Mouse (Mus musculus): ENCODE results near the gene Col25a1. TPM values are rescaled to one million over a fixed set of nuclear protein-coding genes. Genes with fewer than 3 reads are reported as not detected.

The Col25a1 gene
- polyA plus RNA-seq, 1 experiment, result 9.1 TPM

DNA sequence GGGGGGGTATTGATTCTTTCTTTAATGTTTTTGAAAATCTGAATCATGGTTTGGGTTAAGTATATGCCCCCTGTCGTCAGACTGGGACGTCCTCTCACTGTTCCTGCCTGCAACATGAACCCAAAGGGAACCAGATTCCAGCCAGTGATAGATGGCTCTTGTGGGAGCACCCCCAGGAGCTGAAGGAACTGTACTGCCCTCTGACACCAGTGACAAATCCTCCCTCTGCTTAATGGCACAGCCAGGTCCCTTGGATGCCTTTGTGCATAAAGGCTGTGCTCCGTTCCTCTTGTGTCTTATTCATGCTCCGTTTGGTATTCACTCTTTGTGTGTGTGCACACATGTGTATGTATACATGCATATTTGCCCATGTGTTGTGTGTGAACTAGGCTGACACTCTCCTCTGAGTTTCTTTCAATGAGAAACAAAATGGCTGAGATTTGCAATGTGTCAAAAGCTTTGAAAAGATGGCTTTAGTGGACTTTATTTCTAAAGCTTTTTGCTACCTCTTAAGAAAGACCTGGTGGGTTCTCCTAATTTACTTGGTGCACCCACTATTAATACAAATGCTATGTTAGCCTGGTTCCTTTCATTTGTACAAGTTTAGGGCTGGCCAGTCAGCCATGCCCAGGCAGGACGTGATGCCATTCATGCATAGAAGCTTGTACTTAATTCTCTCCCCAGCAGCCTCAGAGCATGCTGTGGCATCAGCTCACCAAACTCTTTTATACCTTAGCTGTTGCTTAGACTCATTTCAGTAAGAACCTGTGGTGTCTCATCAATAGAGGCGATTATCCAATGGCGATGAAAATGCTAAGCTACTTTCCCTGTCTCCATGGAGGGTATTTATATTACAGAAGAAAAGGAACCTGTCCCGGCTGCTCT, 273.5 kb downstream of the Col25a1 start:
- Histone ChIP-seq H3K4me1 (ENCODE audit: control insufficient read depth, insufficient read depth, low read length) (peaks cover 2% of the 10 kb centered on the region; the same call in 1 of the 2 replicates), H3K27ac (ENCODE audit: insufficient read depth, low read length) (no peak overlapping the region), H3K4me3 (ENCODE audit: insufficient read depth, low read length) (no peak overlapping the region)
- TF ChIP-seq POLR2A (IDR thresholded peaks at IDR 0.05; ENCODE audit: extremely low read depth, insufficient read depth, low read length) (no peak), CTCF (IDR thresholded peaks at IDR 0.05; ENCODE audit: extremely low read depth, insufficient read depth, low read length) (no peak)

DNA sequence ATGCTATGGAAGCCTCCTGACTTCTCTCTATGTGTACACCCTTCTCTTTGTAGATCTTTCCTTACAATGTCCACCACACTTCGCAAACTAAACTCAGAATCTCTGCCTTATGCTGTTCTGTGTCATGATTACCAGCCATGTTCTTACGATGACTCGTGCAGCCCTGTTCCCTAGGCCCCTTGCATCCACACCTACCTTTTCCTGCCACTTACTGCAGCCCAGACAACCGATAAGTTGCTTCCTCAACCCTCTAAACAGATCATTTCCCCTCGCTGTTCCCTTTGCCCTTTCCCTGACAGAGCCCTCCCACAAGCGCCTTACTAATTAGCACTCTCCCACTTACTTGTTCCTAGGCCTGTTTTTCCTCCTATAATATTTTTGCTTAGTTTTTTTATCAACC, 275.9 kb downstream of the Col25a1 start:
- Histone ChIP-seq H3K4me3 (ENCODE audit: insufficient read depth, low read length) (no peak overlapping the region), H3K27ac (ENCODE audit: insufficient read depth, low read length) (no peak overlapping the region), H3K4me1 (ENCODE audit: control insufficient read depth, insufficient read depth, low read length) (no peaks in the 10 kb centered on the region)
- no peak for TF ChIP-seq CTCF (IDR thresholded peaks at IDR 0.05; ENCODE audit: extremely low read depth, insufficient read depth, low read length)
- no peak for TF ChIP-seq POLR2A (IDR thresholded peaks at IDR 0.05; ENCODE audit: extremely low read depth, insufficient read depth, low read length)

- H3K27ac ChIP-seq (ENCODE audit: insufficient read depth, low read length), result no peak overlapping the region
- TF ChIP-seq POLR2A (IDR thresholded peaks at IDR 0.05; ENCODE audit: extremely low read depth, insufficient read depth, low read length) (no peak), CTCF (IDR thresholded peaks at IDR 0.05; ENCODE audit: extremely low read depth, insufficient read depth, low read length) (no peak)
- no peak overlapping the region for H3K4me3 ChIP-seq (ENCODE audit: insufficient read depth, low read length)
- no peaks in the 10 kb centered on the region for H3K4me1 ChIP-seq (ENCODE audit: control insufficient read depth, insufficient read depth, low read length)
These were observed 281.9 kb downstream of the Col25a1 start for GRCm38 (mm10) chr3:130413239-130413638.

DNA sequence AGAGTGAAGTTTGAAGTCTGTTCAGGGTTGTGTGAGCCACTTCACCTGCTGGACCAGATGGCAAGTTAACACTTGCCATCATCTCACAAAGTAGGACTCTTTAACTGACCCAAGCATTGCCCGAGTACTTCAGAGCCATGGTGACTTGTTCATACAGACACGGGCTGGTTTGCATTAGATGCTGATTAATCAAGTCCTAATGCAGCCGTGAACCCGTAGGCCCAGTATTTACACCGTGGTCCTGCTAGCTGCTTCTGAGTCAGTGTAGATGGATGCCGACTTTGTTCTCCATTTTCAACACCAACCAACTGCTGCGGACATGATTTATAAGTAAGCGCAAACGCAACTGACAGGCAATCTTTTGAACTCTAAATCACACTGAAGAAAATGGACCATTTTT, 287.6 kb downstream of the Col25a1 start:
- Histone ChIP-seq H3K27ac (ENCODE audit: insufficient read depth, low read length) (no peak overlapping the region), H3K4me3 (ENCODE audit: insufficient read depth, low read length) (no peak overlapping the region), H3K4me1 (ENCODE audit: control insufficient read depth, insufficient read depth, low read length) (no peaks in the 10 kb centered on the region)
- TF ChIP-seq POLR2A (IDR thresholded peaks at IDR 0.05; ENCODE audit: extremely low read depth, insufficient read depth, low read length) (no peak), CTCF (IDR thresholded peaks at IDR 0.05; ENCODE audit: extremely low read depth, insufficient read depth, low read length) (no peak)

DNA sequence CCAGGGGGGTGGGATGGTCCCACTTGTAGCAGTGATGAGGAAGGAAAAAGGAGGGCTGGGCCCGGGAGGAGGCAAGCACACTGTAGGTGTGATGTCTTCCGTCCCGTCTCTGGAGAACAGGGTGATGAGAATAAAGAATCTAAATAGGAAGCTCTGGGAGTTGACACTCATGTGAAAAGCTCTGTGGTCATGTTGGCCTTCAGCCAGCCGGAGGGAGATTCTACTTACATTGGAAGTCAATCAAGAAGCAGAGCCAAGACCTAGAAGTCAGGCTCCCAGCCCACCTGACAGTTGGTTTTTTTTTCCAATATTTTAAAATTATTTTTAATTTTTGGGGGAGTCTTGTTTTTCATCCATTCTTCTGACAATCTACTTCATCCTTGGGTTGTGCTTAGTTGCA, 297.5 kb downstream of the Col25a1 start:
- no peak overlapping the region for H3K4me3 ChIP-seq (ENCODE audit: insufficient read depth, low read length)
- TF ChIP-seq CTCF (IDR thresholded peaks at IDR 0.05; ENCODE audit: extremely low read depth, insufficient read depth, low read length) (no peak), POLR2A (IDR thresholded peaks at IDR 0.05; ENCODE audit: extremely low read depth, insufficient read depth, low read length) (no peak)
- H3K27ac ChIP-seq (ENCODE audit: insufficient read depth, low read length), result no peak overlapping the region
- no peaks in the 10 kb centered on the region for H3K4me1 ChIP-seq (ENCODE audit: control insufficient read depth, insufficient read depth, low read length)

- TF ChIP-seq CTCF (IDR thresholded peaks at IDR 0.05; ENCODE audit: extremely low read depth, insufficient read depth, low read length) (no peak), POLR2A (IDR thresholded peaks at IDR 0.05; ENCODE audit: extremely low read depth, insufficient read depth, low read length) (no peak)
- Histone ChIP-seq H3K4me1 (ENCODE audit: control insufficient read depth, insufficient read depth, low read length) (no peaks in the 10 kb centered on the region), H3K4me3 (ENCODE audit: insufficient read depth, low read length) (no peak overlapping the region), H3K27ac (ENCODE audit: insufficient read depth, low read length) (no peak overlapping the region)
These were observed 298.8 kb downstream of the Col25a1 start for GRCm38 (mm10) chr3:130430052-130430451.

DNA sequence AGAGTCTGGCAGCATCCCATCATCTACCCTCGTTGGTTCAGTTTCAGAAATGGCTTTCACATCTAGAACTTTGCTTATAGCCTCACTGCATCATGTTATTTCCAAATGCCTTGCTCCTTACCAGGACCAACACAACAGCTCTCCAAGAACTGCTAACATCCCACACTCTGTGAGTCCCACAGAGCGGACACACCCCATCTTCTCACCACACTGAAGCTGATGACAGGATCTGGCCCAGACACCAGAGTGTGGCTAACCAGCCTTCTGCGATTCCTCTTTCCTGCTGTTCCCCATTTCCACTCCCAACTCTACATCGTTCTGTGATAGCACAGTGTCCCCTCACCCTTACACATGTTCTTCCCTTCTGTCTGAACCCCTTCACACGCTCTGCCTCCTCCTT, 301.5 kb downstream of the Col25a1 start:
- no peak for TF ChIP-seq CTCF (IDR thresholded peaks at IDR 0.05; ENCODE audit: extremely low read depth, insufficient read depth, low read length)
- TF ChIP-seq POLR2A (IDR thresholded peaks at IDR 0.05; ENCODE audit: extremely low read depth, insufficient read depth, low read length), result no peak
- no peak overlapping the region for H3K4me3 ChIP-seq (ENCODE audit: insufficient read depth, low read length)
- no peak overlapping the region for H3K27ac ChIP-seq (ENCODE audit: insufficient read depth, low read length)
- no peaks in the 10 kb centered on the region for H3K4me1 ChIP-seq (ENCODE audit: control insufficient read depth, insufficient read depth, low read length)

- TF ChIP-seq POLR2A (IDR thresholded peaks at IDR 0.05; ENCODE audit: extremely low read depth, insufficient read depth, low read length), result no peak
- TF ChIP-seq CTCF (IDR thresholded peaks at IDR 0.05; ENCODE audit: extremely low read depth, insufficient read depth, low read length), result no peak
- Histone ChIP-seq H3K4me3 (ENCODE audit: insufficient read depth, low read length) (no peak overlapping the region), H3K4me1 (ENCODE audit: control insufficient read depth, insufficient read depth, low read length) (no peaks in the 10 kb centered on the region), H3K27ac (ENCODE audit: insufficient read depth, low read length) (no peak overlapping the region)
These were observed 305.7 kb downstream of the Col25a1 start for GRCm38 (mm10) chr3:130436956-130437355.

GRCm38 (mm10) chr3:130439767-130440166, 308.5 kb downstream of the Col25a1 start:
- Histone ChIP-seq H3K27ac (ENCODE audit: insufficient read depth, low read length) (no peak overlapping the region), H3K4me3 (ENCODE audit: insufficient read depth, low read length) (no peak overlapping the region), H3K4me1 (ENCODE audit: control insufficient read depth, insufficient read depth, low read length) (no peaks in the 10 kb centered on the region)
- no peak for TF ChIP-seq POLR2A (IDR thresholded peaks at IDR 0.05; ENCODE audit: extremely low read depth, insufficient read depth, low read length)
- no peak for TF ChIP-seq CTCF (IDR thresholded peaks at IDR 0.05; ENCODE audit: extremely low read depth, insufficient read depth, low read length)

- Histone ChIP-seq H3K4me1 (ENCODE audit: control insufficient read depth, insufficient read depth, low read length) (no peaks in the 10 kb centered on the region), H3K27ac (ENCODE audit: insufficient read depth, low read length) (no peak overlapping the region), H3K4me3 (ENCODE audit: insufficient read depth, low read length) (no peak overlapping the region)
- TF ChIP-seq POLR2A (IDR thresholded peaks at IDR 0.05; ENCODE audit: extremely low read depth, insufficient read depth, low read length) (no peak), CTCF (IDR thresholded peaks at IDR 0.05; ENCODE audit: extremely low read depth, insufficient read depth, low read length) (no peak)
These were observed 309.4 kb downstream of the Col25a1 start for GRCm38 (mm10) chr3:130440689-130441088.
